Mouse (Mus musculus) left cerebral cortex, adult 2 months (tissue): ENCODE results near the gene Nfic. TPM values are rescaled to one million over a fixed set of nuclear protein-coding genes. Genes with fewer than 3 reads are reported as not detected.

Source experiments
- DNase-seq, 2 experiments: peaks; one replicate each; pipeline ENCODE4 v3.0.0; 2021 to 2022; ENCODE audit warnings: low spot score in 2 of 2, mixed read lengths in 1 of 2; ENCODE audit errors: extremely low spot score in 1 of 2
- H3K27ac ChIP-seq: fragments of 200-600 bp; 2 replicates; pipeline ENCODE4 v1.8.1; 2022
- H3K4me3 ChIP-seq: fragments of 200-600 bp; 2 replicates; pipeline ENCODE4 v1.8.1; 2022
- CTCF ChIP-seq: fragments of 200-600 bp; IDR thresholded peaks from 2 replicates; pipeline ENCODE4 v1.8.1; 2022; ENCODE audit warnings: antibody characterized with exemption, mild to moderate bottlenecking, moderate library complexity
- intact Hi-C: fragments of 180-260 bp; cut with DNase I; formaldehyde crosslinking; loops from one replicate; pipeline ENCODE4 v1.15.1; 2025
- total RNA-seq, 2 experiments: library from RNA; stranded (reverse); gene quantifications; 2 replicates each; pipeline ENCODE4 v1.2.3; 2021

Nfic gene
- total RNA-seq, 2 experiments from 2014 or later, result 93.4 to 94.9 TPM

DNA sequence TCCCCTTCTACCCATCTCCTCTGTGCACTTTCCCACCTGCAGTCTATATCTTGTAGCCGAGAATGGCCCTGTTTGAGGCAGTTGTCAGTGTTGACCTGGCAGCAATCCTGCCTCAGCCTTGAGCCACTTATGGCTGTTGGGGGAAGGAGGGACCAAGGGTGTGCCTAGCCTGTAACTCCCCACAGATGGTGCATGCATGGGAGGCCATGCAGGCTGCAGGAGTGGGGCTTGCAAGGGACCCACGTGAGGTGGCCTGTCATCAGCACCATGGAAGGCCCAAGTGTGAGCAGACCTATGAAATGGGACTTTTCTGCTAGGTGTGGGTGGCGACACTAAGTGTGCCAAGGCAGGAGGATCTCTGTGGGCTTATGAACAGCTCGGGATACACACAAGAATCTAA lies 90.4 kb downstream of the Nfic start:
- no peak for TF ChIP-seq CTCF
- H3K4me3 ChIP-seq, result no peak overlapping the region
- peak overlapping the region; percentile 45 for H3K27ac ChIP-seq
- DNase-seq, result no peak
- intact Hi-C loops, result no loop called here

DNA sequence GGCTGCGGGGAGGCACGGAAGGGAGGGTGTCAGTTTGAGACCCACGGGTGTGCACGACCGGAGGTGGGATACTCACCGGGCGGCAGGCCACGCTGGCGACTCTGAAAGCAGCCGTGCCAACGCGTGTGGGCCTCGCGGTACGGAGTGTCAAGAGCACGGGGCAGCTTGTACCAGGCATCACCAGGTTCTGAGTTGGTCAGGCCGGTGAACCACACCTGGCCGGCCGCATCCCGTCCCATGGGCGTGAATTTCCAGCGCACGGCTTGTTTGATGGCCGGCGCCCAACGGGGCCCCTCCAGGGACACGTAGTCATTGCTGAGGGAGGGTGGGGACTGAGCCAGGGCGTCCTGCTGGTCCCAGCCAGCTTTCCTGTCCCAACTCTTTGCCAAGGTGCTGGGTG lies 90.8 kb downstream of the Nfic start:
- intact Hi-C loops, result no loop called here
- DNase-seq, result no peak
- no peak for TF ChIP-seq CTCF
- Histone ChIP-seq H3K4me3 (no peak overlapping the region), H3K27ac (peak overlapping the region; percentile 45)

DNA sequence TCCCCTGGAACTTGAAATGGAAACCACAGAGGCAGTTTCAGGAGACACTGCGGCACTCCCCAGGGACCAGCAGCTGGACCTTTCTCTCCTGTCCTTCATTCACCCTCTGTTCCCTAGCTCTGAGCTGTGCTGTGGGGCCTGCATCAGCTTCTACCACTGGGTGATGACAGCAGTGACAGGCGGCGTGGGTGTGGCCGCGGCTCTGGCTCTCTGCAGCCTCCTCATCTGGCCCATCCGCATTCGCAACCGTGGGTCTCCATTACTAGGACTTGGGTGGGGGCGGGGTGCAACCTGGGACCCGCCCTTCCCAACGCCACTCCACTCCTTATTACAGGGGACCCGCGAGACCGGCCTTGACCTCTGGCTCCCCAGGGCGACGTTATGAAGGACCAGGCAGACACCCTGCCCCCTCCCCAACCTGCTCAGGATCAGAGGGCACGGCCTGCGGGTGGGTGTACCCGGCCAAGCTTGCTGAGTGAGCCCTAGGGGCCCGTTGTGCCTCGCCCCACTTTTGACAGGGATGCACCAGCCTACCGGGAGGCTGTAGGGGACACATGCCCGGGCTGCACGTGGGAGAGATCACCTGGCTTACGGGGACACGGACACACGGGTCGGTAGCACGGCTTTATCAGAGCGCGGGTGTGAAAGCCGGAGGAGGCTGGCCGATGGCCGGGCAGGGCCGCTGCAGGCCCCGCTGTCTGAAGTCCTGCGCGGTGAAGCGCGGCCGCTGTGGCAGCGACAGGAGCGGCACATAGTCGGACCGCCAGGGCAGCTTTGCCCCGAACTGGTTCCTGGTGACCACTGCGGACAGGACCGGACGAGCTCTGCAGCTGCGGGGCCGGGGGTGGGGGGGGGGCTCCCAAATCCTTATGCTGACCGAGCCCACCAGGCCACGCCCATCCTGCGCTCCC lies 91.7 kb downstream of the Nfic start:
- intact Hi-C loops, result no loop called here
- DNase-seq, result no peak
- Histone ChIP-seq H3K4me3 (no peak overlapping the region), H3K27ac (no peak overlapping the region)
- TF ChIP-seq CTCF, result no peak

DNA sequence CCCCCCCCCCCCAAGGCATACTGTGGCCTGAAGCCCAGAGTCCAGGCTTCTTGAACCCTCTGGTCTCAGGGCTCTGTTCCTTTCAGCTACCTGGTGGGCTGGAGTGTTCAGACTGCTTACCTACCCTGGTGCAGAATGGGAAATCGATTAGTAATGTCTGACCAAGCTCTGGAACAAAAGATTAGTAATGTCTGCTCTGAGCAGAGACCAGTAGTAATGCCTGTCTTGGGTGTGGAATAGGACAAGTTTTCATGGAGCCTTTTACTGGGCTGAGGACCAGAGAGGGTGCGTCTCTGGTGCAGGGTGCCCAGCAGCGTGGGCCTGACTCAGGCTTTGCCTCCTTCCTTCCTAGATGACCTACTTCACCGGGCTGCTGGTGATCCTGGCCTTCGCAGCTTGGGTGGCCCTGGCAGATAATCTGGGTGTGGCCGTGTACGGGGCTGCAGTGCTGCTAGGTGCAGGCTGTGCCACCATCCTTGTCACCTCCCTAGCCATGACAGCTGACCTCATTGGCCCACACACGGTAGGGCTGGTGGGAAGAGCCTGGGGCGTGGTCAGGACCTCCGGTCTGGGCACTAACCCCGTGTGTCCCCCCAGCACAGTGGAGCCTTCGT lies 93.0 kb downstream of the Nfic start:
- Histone ChIP-seq H3K27ac (no peak overlapping the region), H3K4me3 (no peak overlapping the region)
- intact Hi-C loops, result no loop called here
- no peak for TF ChIP-seq CTCF
- DNase-seq, result no peak

DNA sequence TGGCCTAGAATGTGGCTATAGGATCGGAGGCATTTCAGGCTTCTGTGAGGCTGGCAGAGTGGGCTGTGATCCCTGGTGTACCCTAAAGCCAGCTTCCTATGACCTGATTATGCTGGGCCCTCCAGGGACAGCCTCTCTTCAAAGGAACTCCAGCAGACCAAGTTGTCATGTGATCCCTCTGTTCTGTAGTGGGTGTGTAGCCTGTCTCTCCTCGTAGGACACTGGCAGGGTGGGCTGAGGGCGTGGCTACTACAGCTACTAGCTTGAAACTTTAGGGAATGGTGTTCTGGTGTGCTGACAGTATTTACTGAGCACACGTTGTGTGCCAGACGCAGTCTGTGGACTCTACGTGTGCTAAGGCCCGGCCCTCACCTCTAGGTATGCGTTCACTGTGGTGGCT lies 94.7 kb downstream of the Nfic start:
- no peak for DNase-seq
- intact Hi-C loops, result no loop called here
- TF ChIP-seq CTCF, result no peak
- H3K27ac ChIP-seq, result no peak overlapping the region
- H3K4me3 ChIP-seq, result no peak overlapping the region

DNA sequence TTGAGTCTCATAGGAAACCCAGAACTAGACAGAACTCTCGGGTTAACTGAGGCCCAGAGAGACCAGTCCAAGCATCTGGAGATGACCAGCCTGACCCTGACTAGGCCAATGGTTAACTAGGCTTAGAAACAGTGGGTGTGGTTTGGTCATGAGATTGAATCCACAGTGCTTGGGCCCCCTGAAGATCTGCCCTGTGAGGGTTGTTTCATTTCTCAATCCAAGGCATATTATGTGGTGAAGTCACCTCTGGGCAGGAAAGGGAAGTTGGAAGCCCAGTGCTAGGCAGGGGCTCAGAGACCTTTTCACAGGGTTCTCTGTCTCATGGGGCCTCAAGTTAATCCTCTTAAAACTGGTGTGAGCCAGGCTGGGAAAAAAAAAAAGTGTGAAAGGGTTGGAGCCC lies 96.6 kb downstream of the Nfic start:
- Histone ChIP-seq H3K27ac (no peak overlapping the region), H3K4me3 (peak overlapping the region; percentile 91)
- TF ChIP-seq CTCF, result no peak
- no peak for DNase-seq
- intact Hi-C loops, result no loop called here

DNA sequence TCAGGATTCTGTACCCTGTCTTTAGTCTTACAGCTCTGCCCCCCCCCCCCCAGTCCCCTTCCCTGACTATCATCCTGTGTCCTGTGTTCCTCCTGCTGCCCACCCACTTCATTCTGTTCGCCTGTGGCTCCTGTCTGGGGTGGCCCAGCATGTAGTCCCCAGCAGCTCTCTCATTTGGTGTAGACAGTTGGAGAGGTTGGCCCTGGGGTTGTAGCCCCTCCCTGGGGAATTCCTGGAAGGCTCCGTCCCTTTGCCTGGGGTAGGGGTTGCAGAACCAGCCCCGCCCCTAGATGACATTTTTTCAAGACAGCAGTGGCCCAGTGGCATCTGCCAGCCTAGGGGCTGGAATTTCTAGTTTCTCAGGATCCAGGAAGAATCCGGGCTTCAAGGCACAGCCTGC lies 97.2 kb downstream of the Nfic start:
- no peak for DNase-seq
- Histone ChIP-seq H3K4me3 (peak overlapping the region; percentile 91), H3K27ac (no peak overlapping the region)
- intact Hi-C loops, result no loop called here
- no peak for TF ChIP-seq CTCF

DNA sequence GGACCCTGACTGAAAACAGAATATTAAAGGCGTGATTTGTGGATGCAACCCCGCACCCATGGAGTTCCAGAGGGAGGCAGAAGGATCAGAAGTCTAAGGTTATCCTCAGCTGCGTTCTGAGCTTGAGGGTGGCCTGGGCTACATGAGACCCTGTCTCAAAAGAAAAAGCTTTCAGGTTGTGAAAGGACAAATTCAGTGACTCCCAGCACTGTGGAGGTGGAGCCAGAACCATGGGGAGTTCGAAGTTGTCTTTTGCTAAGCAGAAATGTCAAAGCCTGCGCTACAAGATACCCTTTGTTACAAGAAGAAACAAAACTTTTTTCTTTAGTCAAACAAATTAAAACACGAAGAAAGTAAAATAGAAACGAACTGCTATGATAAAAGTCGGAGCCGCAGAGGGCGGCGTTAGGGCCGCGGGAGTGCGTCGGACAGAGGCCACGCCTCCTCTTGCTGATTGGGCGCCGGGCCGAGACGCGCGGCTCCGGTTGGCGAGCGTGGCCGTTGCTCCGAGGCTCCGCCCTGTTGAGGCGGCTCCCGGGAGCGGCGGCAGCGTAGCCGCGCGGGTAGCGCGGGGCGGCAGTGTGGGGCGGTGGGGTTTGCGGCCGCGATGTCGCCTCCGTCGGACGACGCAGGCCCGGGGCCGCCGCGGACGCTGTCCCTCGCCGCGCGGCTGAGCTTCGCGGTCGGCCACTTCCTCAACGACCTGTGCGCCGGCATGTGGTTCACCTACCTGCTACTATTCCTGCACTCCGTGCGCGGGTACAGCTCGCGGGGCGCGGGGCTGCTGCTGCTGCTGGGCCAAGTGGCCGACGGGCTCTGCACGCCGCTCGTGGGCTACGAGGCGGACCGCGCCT lies 98.2 kb downstream of the Nfic start, which contains the start of gene Mfsd12:
Mfsd12 (plus strand) TSS at position 501 of the 854 bp plus-strand sequence.
- intact Hi-C loops, result no loop called here
- peak within 1 kb of the TSS; percentile 71 for H3K27ac ChIP-seq
- peak within 1 kb of the TSS; percentile 91 for H3K4me3 ChIP-seq
- TF ChIP-seq CTCF, result no peak
- DNase-seq, result peak; percentile 90

DNA sequence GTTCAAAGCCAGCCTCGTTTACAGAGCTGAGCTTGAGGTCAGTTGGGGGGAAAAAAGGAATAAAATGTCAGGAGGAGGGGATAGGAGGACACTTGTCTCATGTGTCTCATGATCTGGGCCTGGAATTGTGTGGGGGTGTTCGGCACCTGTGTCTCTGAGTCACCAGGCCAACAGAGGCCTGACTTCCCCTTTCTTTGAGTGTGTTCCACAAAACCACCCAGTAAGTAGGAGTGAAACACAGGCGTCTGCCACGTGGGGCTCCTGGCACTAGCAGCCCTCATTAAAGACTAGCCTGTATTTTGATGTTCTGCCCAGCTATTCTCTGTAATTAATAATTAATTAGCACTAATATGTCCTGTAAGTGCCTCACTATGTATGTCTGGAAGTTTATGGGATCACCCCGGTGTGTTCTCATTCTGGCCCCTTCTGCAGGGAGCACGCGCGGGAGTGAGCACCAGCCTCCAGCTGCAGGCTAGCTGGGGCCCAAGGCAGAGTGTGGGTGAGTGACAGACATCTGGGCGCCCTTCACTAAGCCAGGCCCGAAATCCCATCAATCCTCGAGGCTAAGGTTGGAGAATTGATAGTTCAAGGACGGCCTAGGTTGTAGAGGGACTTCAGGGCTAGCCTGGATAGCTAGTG lies 99.0 kb downstream of the Nfic start:
- no peak for DNase-seq
- Histone ChIP-seq H3K4me3 (no peak overlapping the region), H3K27ac (no peak overlapping the region)
- intact Hi-C loops, result no loop called here
- no peak for TF ChIP-seq CTCF

DNA sequence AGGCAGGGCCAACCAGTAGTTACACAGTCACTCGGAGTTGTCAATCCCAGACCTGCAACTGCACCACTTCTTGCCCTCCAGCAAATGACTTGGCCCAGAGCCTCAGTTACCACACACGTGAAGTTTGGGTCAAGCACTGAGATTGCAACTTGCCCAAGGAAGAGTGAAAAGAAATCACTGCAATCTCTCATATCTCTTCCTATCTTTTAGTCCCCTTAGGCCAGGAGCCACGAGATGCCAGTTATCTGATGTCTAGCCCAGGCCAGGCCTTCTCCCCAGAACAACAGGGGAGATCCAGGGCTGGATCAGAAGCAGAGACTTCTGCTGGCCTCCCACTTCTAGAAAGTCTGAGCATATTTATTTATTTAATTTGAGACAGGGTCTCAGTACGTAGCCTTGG lies 99.9 kb downstream of the Nfic start:
- DNase-seq, result no peak
- TF ChIP-seq CTCF, result no peak
- intact Hi-C loops, result no loop called here
- Histone ChIP-seq H3K4me3 (no peak overlapping the region), H3K27ac (no peak overlapping the region)

DNA sequence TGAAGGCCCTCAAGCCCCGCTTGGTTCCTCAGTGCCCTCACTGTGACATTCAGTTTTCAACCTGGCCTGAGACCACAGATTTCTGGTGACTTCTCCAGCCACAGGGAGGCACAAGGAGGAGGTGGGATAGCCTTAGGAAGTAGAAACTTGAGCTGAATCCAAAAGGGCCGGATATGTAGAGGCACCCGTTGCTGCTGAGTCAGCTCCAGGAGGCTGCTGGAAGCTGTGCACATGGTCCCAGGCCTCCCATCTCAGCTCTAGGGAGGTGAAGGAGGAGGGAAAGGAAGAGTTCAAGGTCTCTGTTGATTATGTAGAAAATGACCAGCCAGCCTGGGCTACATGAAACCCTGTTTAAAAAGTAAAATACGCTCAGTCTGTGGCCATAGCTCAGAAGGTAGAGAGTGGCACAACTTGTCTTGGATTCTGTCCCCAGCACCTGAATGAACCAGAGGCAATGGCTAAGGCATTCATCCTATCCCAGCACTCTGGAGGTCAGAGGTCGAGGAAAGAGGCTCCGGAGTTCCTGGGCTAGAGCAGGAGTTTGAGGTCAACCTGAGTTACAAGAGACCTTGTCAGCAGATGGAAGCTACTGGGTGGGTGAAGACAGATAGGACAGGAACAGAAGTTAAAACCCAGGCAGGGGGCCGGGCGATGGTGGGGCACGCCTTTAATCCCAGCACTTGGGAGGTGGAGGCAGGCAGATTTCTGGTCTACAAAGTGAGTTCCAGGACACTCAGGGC lies 100.5 kb downstream of the Nfic start:
- H3K4me3 ChIP-seq, result no peak overlapping the region
- no peak for DNase-seq
- no peak for TF ChIP-seq CTCF
- intact Hi-C loops, result loop anchor here (5.0 kb wide), 1 partner anchor 158 kb away; no protein-coding TSS in a partner anchor
- no peak overlapping the region for H3K27ac ChIP-seq
